Mouse (Mus musculus): Measurements from ENCODE around the gene Wdr91. TPM values are rescaled to one million over a fixed set of nuclear protein-coding genes. Genes with fewer than 3 reads are reported as not detected.

Wdr91 gene
- total RNA-seq, 2 experiments from 2014 or later = 23.9 to 24.7 TPM

- no peak for DNase-seq (ENCODE audit: low spot score in 2 of 2)
These were observed 9.3 kb upstream of the Wdr91 start, which contains the start of gene Stra8 for GRCm38 (mm10) chr6:34919956-34920355. Stra8 (plus strand) TSS chr6:34920163.

GRCm38 (mm10) chr6:34919146-34919545 lies 8.5 kb upstream of the Wdr91 start:
- no peak for DNase-seq (ENCODE audit: low spot score in 2 of 2)

- DNase-seq (ENCODE audit: low spot score in 2 of 2) = no peak
These were observed 3.8 kb upstream of the Wdr91 start for GRCm38 (mm10) chr6:34914462-34914861.

GRCm38 (mm10) chr6:34913341-34914040 lies 2.8 kb upstream of the Wdr91 start:
- no peak for DNase-seq (ENCODE audit: low spot score in 2 of 2)

GRCm38 (mm10) chr6:34909631-34910345 lies 888 bp downstream of the Wdr91 start:
- no peak for DNase-seq (ENCODE audit: low spot score in 2 of 2)

GRCm38 (mm10) chr6:34907696-34908260 lies 2.9 kb downstream of the Wdr91 start:
- no peak for DNase-seq (ENCODE audit: low spot score in 2 of 2)

- DNase-seq (ENCODE audit: low spot score in 2 of 2) = no peak
These were observed 3.5 kb downstream of the Wdr91 start for GRCm38 (mm10) chr6:34907121-34907614.

- no peak for DNase-seq (ENCODE audit: low spot score in 2 of 2)
These were observed 4.0 kb downstream of the Wdr91 start for GRCm38 (mm10) chr6:34906661-34907060.

GRCm38 (mm10) chr6:34906125-34906524 lies 4.6 kb downstream of the Wdr91 start:
- DNase-seq (ENCODE audit: low spot score in 2 of 2) = no peak

GRCm38 (mm10) chr6:34904361-34904760 lies 6.3 kb downstream of the Wdr91 start:
- no peak for DNase-seq (ENCODE audit: low spot score in 2 of 2)

GRCm38 (mm10) chr6:34903851-34904250 lies 6.8 kb downstream of the Wdr91 start:
- DNase-seq (ENCODE audit: low spot score in 2 of 2) = no peak

- no peak for DNase-seq (ENCODE audit: low spot score in 2 of 2)
These were observed 7.2 kb downstream of the Wdr91 start for GRCm38 (mm10) chr6:34903441-34903840.

- DNase-seq (ENCODE audit: low spot score in 2 of 2) = no peak
These were observed 8.1 kb downstream of the Wdr91 start for GRCm38 (mm10) chr6:34902578-34902977.

GRCm38 (mm10) chr6:34901911-34902444 lies 8.7 kb downstream of the Wdr91 start:
- no peak for DNase-seq (ENCODE audit: low spot score in 2 of 2)

- no peak for DNase-seq (ENCODE audit: low spot score in 2 of 2)
These were observed 9.7 kb downstream of the Wdr91 start for GRCm38 (mm10) chr6:34900990-34901389.

- no peak for DNase-seq (ENCODE audit: low spot score in 2 of 2)
These were observed 11.5 kb downstream of the Wdr91 start for GRCm38 (mm10) chr6:34899127-34899526.

GRCm38 (mm10) chr6:34896168-34896780 lies 14.4 kb downstream of the Wdr91 start:
- DNase-seq (ENCODE audit: low spot score in 2 of 2) = no peak

GRCm38 (mm10) chr6:34895569-34895968 lies 15.1 kb downstream of the Wdr91 start:
- DNase-seq (ENCODE audit: low spot score in 2 of 2) = no peak

- no peak for DNase-seq (ENCODE audit: low spot score in 2 of 2)
These were observed 21.5 kb downstream of the Wdr91 start for GRCm38 (mm10) chr6:34889185-34889584.

GRCm38 (mm10) chr6:34887131-34887850 lies 23.4 kb downstream of the Wdr91 start:
- no peak for DNase-seq (ENCODE audit: low spot score in 2 of 2)

- no peak for DNase-seq (ENCODE audit: low spot score in 2 of 2)
These were observed 26.0 kb downstream of the Wdr91 start for GRCm38 (mm10) chr6:34884724-34885123.
